Mouse (Mus musculus): Measurements from ENCODE around the gene Hand2.

DNA sequence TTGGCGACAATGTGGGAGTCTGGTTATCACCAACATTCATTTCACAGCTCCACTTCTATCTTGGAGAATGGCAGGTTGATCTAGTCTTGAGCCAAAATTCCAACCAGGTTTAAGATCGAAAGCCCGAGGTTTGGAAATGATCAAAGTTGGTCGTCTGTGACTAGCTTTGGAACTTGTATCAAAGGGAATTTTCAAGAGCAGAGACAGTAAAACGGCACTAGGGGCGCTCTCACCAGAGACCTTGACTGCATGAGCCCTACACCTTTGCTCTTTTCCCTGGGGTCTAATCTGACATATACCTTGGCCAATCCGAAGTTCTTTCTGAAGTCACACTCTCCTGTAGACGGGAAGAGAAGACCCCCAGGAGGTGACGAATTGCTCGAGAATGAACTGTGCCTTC is 6.6 kb upstream of the Hand2 start:
- TF ChIP-seq CTCF (IDR thresholded peaks at IDR 0.05; ENCODE audit: insufficient read depth, low read depth, low read length), result no peak
- no peak for TF ChIP-seq POLR2A (IDR thresholded peaks at IDR 0.05; ENCODE audit: insufficient read depth, low read depth, low read length)

All from olfactory bulb, adult 2 months (tissue).